Mouse (Mus musculus) B cell, adult 2 months (primary cell): ENCODE results near the gene Ubac2.

Experiments used
- DNase-seq, 2 experiments: peaks; one replicate each; pipeline ENCODE4 v3.0.0; 2022

The Ubac2 gene

GRCm38 (mm10) chr14:121983009-121983933 is 104.9 kb downstream of the Ubac2 start:
- no peak for DNase-seq

GRCm38 (mm10) chr14:121985477-121985876 is 107.1 kb downstream of the Ubac2 start:
- DNase-seq: no peak

GRCm38 (mm10) chr14:121986028-121986427 is 107.6 kb downstream of the Ubac2 start:
- DNase-seq: no peak

GRCm38 (mm10) chr14:121987287-121987686 is 108.9 kb downstream of the Ubac2 start:
- DNase-seq: no peak

GRCm38 (mm10) chr14:121987691-121988090 is 109.3 kb downstream of the Ubac2 start:
- no peak for DNase-seq

- no peak for DNase-seq
Measured at GRCm38 (mm10) chr14:121989331-121989730, 110.9 kb downstream of the Ubac2 start.

GRCm38 (mm10) chr14:121989869-121990268 is 111.4 kb downstream of the Ubac2 start:
- DNase-seq: no peak

GRCm38 (mm10) chr14:121990897-121991296 is 112.5 kb downstream of the Ubac2 start:
- no peak for DNase-seq

- DNase-seq: no peak
Measured at GRCm38 (mm10) chr14:121991921-121992320, 113.5 kb downstream of the Ubac2 start.

- no peak for DNase-seq
Measured at GRCm38 (mm10) chr14:121992395-121993280, 114.2 kb downstream of the Ubac2 start.

- no peak for DNase-seq
Measured at GRCm38 (mm10) chr14:121993616-121994015, 115.2 kb downstream of the Ubac2 start.

- no peak for DNase-seq
Measured at GRCm38 (mm10) chr14:121994171-121994700, 115.8 kb downstream of the Ubac2 start.

GRCm38 (mm10) chr14:121994846-121995556 is 116.6 kb downstream of the Ubac2 start:
- no peak for DNase-seq

GRCm38 (mm10) chr14:121995557-121995870 is 117.1 kb downstream of the Ubac2 start:
- peak; percentile 40 to 41 for DNase-seq

GRCm38 (mm10) chr14:121996786-121997185 is 118.4 kb downstream of the Ubac2 start:
- DNase-seq: no peak

GRCm38 (mm10) chr14:121999455-121999854 is 121.0 kb downstream of the Ubac2 start:
- DNase-seq: no peak

- DNase-seq: no peak
Measured at GRCm38 (mm10) chr14:122000346-122001105, 122.1 kb downstream of the Ubac2 start.

- DNase-seq: no peak
Measured at GRCm38 (mm10) chr14:122002224-122002623, 123.8 kb downstream of the Ubac2 start.

GRCm38 (mm10) chr14:122003812-122004211 is 125.4 kb downstream of the Ubac2 start:
- no peak for DNase-seq

- no peak for DNase-seq
Measured at GRCm38 (mm10) chr14:122008261-122008660, 129.8 kb downstream of the Ubac2 start.

GRCm38 (mm10) chr14:122009502-122009901 is 131.1 kb downstream of the Ubac2 start:
- peak; percentile 78 to 80 for DNase-seq

GRCm38 (mm10) chr14:122010301-122010700 is 131.9 kb downstream of the Ubac2 start:
- no peak for DNase-seq
